Mouse (Mus musculus): ENCODE data around the gene Park7.
"Not testable (repeated sequence)": the region's sequence is repeated elsewhere in the genome, so short reads cannot be mapped to it uniquely, and the experiment has no call there.

Park7 gene

DNA sequence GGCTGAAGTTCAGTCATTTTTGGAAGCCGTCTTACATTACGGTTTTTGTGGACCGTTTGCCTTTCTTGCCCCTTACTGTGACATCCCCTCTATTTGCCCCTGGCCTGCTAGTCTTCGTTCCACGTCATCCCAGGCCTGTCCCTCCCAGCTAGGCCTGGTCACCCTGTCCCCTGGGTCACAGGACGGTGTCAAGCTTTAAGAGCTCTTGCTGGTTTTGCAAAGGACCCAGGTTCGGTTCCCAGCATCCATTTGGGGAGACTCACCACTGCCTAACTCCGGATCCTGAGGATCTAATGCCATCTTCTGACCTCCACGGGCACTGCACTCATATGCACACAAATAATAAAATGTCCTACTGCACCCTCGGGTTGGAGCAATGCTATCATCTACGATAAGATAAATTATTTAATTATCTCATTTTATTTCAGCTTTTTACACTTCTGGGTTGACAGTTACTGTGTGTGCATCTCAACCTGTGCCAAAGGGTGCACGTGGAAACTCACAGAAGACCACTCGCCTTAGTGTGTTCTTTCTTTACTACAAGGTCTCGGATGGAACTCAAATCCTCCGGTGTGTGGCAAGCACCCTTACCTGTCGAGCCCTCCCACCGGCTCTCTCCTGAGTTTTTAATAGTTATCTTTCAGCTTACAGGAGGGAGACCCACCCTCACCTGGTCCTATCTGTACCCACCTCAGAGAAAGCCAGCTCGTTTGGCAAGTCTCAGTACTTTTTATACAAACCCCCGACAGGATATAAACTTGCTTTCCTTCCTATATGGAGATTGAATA, 3.9 kb downstream of the Park7 start:
- no peak for DNase-seq

DNA sequence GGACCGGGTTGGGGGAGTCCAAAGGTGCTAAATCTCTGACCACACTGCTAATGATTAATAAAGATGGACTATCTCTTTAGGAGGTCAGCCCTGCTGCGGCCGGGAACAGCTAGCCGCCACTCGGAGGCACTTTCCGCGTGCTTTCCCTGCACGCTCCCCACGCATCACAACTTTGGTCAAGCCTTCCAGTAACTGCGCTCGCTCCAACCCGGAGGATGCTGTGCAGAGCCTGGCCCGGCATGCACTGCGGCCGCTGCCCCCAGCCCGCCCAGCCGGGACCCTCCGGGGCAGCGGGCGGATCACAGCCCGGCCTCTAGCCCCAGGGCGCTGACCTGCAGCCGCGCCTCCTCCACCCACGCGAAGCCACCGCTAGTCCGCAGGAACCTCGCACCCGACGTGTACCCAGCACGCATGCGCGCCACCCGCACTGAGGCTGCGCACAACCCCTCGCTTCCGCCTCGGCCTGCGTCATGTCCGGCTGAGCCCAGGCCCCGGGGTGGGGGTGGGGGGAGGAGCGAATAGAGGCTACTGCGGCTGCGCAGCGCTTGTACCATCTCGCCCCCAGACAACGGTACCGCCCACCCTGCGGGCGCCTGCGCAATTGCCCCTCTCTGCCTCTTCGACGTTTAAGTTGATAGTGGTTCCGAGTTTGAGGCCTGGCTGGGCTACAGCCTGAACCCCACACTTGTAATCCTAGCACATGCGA, 4.6 kb downstream of the Park7 start:
- DNase-seq = peak; percentile 99

DNA sequence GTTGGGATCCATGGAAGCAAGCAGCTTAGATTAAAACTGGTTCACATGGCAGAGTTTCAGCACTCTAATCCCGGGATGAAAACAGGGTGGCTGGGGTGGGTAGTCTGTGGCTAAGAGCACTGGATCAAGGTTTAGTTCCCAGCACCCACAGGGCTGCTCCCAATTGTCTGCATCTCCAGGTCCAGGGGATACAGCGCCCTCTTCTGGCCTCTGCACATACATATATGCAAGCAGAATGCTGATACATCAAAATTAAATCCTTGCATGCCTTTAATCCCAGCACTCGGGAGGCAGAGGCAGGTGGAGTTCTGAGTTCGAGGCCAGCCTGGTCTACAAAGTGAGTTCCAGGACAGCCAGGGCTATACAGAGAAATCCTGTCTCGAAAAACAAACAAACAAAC, 5.7 kb downstream of the Park7 start:
- DNase-seq = not testable (repeated sequence)

DNA sequence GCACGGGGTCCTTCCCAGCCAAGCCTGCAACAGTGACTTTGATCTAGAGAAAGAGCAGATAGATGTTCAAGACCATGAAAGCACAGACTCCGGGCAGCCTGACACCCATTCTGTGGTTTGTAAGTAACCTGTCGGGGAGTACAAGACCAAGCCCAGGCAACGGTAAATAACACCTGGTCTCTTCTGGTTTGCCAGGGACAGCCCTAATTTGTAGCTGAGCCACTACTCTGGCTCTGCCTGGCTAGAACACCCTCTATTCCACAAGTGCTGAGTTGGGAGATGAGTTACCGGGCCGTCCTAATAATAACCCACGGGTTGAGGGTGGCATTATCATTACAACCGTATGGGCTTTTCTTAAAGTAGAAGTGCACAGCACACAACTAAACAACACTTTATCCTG, 7.1 kb downstream of the Park7 start:
- no peak for DNase-seq

DNA sequence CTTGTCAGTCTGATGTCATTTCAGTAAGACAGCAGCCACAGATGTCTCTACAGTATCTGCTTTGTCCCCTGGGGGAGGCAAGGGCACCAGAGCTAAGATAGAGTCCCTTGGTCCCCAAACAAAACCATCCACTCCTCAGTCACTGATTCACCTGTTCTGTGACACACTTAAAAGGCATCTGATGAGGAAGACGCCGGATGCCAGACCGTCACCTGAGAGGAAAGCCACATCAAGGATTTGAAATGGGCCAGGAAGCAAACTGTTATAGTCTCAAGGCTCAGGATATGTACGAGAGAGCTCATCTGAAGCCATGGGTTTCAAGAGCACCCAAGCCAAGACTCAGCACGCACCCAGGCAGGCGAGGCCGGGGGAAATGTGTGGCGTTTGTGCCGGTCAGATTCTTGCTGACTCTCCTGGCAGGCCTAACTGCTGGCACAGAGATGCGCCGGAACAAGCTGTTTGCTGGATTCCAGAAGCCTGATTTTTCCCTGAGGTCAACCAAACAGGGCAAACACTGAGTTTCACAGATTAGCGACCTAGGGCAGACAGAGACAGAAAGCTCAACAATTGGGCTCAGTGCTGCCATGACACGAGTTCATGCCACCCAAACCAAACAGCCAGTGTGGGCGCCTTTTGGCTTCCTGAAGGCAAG, 11.0 kb downstream of the Park7 start:
- DNase-seq = no peak

DNA sequence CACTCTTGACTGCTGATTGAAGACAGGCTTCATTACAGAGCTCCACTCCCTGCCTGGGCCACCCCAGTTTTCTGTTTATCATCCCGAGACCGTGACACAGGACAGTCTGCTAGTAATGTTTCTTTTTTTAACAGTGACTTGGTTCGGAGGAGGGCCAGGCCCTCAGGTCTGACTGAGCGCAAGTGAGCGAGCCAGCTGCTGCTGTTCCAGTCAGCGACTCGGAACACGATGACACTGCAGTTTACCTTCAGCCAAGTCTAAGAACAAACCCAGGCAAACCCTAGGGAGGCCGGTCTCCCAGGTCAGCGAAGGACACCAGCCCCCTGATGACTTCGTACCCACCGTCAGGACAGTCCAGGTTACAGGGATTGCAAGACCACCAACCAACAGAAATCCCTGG, 12.2 kb downstream of the Park7 start:
- no peak for DNase-seq

DNA sequence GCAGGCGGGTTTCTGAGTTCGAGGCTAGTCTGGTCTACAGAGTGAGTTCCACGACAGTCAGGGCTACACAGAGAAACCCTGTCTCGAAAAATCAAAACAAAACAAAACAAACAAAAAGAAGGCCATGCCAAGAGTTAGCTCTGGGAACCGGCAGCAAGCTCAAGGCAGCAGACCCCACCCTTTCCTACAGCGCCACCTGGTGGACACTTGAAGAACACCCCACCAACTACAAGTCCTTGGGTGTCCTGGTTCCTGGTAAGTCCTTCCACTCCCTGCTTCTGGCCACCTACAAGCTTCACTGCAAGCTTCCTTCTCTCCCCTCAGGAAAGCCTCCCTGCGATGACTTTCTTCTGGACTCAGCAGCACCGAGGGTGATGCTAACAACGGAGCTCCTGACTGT, 12.6 kb downstream of the Park7 start:
- DNase-seq = peak; percentile 73 to 84

DNA sequence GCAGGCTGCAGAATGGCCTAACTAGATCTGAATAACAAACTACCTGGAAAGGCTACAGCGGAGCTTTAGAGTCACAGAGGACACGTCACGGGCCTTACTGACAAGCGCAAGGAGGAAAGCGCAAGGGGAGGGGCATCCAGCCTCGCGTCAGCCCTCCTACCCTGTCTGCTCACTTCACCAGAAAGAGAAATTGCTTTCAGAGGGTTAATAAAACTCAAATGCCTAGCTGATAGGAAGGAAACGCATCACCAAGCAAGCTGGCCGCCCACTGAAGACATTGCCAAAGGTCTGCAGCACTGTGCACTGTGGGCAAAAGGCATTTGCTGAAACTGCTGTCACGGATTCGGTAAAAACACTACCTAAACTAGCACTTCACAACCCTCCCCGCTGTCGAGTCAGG, 13.8 kb downstream of the Park7 start:
- no peak for DNase-seq

DNA sequence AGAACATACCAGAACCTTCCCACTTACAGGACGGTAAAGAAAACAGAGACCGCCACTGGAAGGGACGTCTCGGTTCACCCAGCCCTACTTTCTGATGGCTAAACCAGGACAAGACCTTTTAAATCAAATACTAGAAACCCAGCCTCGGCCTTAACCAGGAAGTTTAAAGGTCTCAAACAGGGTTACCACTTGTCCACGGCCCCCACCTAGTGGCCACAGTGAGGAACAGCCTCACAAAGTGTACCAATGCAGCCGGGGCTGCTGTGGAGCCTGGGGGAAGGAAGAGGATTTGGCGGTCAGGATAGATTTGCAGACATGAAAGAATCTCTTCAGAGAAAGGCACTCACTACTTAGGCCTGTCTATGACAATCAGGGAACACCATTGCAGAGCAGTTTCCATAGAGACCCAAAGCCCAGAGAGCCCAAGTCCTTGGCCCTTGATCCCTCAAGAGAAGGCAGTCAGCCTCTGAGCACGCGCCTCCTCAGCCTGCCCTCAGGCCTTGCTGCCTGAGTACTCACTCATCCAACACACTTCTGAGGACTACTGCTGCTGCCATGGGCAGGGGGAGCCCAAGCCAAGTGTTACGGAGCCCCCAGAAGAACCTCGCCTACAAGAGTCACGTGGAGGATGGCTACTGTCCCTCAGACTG, 15.4 kb downstream of the Park7 start:
- peak; percentile 66 to 82 for DNase-seq

DNA sequence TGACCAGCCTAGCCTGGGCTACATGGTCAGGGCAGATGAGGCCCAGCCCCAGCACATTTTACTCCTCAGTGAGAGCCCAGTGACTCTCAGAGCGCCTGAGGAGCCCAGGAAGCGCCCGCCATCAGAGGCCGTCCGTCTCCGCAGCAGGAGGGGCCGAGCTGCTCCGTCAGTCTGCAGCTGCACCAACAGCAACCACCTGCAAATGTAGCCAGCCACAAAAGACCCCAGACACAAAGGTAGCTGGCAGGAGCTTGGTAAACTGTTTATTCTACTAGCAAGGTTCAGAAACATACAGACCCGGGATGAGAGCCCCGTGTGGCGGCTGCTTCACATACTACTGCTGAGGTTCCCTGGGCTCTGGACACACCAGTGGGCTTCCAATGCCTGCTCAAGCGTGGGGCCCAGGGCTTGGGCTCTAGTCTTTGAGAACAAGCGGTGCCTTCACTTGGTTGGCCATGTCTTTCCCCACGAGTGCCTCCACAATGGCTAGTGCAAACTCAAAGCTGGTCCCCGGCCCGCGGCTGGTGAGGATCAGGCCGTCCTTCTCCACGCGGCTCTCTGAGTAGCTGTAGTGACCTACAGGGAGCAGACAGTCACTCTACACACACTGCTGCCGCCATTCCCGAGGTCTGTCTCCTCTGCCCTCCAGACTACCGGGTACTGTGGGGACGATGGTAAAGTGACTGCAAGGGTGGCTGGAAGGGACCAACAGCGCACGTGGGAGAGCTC, 17.2 kb downstream of the Park7 start:
- no peak for DNase-seq

DNA sequence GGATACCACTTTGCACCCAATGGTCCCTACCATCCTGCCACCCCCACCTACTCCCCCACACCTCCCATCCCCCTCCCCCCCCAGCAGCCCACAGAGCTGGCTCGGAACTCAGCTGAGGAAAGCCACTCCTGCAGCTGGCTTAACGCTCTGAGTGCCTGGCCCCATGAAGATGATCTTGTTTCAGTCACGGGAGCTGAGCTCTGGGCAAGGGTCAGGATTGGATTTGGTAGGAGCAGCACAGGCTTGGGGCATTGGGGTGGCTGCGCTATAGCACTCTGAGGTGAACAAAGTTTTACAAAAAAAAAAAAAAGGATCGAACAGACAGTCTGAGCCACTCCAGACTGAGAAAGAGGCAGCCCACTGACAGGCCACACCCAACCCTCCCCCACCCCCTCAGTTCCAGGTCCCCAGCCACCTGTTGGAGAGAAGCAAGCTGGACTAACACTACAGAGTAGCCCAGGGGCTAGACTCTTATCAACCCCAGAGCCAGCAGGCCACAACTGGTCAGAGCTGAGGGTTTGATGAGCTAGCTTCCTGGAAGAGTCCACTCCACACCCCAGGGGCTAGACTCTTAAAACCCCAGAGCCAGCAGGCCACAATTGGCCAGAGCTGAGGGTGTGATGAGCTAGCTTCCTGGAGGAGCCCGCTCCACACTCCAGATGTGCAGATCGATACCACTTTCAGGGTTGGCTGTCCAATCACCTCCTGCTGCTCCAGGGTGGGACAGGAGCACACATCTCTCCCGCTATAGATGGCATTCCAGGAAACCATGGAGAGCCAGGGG, 19.3 kb downstream of the Park7 start:
- no peak for DNase-seq

DNA sequence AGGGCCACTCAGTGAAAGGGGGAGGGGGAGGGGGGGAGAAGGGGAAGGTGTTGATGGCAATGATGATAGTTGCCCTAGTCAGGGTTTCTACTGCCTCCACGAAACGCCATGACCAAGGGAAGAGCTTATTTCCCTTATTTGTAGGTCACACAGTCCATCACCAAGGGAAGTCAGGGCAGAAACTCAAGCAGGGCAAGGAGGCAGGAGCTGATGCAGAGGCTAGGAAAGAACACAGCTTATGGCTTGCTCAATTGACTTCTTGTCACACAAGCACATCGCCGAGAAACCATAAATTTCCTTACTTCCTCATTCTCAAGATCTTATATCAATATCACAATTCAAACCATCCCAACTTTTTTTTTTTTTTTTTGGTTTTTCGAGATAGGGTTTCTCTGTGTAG, 22.9 kb downstream of the Park7 start:
- DNase-seq = no peak

DNA sequence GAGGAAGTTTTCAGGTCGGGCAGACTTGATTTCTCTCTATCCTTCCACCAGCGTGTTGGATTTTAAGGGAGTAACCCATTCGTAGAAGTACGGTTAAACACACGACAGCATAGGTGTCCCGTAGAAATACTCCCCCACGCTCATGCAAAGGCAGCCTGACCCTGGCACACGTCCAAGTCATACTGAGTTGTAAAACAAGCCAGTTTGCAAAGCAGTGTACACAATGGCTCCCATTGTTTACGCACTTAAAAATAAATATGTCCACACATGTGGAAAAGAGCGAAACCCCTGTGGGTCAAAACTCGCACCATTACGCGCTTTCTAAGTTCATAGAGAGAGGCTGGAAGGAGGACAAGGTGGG, 24.3 kb downstream of the Park7 start:
- DNase-seq = peak; percentile 39 to 49

DNA sequence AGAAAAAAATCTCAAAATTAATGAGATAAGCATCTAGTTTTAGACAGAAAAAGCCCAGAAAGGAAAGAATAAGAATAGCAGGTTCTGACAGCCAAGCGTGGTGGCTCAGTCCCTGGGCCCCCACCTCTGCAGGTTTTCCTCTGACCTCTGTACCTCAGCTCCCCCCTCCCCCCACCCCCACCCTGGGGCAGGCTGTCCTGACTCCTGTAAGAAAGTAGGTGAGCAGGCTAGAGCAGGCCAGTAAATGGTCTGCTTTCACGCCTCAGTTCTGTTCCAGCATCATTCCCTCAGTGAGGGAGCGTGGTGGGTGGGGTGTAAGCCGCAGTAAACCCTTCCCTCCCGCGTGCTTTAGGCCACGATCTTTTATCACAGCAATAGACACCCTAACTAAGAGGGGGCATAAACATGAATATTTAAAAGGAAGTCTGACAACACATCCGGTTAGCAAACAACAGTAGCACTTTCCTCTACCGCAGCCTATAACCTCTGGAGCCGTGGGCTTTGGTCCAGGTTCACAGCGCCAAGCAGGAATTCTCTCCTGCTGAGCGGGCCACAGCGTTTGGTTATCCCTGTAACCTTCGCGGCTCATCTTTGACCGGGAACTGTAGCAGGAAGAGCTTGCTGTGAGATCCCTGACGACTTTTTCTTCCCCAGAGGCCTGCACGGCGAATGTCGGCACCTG, 24.8 kb downstream of the Park7 start:
- no peak for DNase-seq

DNA sequence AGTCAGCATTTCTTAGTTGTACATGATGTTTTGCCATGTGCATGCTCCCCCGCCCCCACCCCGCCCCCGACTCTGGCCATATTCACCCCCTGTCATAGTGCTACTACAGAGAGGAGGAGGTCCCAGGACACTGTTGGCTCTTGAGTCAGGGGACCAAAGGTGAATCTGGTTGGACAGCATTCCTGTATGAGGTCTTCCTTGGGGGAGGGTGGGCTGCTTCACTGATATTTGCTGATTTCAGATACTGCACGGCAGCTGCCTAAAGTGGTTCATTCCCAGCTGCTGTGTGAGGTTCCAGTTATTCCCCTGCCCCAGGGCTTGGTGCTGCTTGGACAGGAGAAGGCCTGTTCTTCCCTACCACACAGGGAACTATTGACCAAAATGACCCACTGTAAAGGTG, 25.7 kb downstream of the Park7 start:
- no peak for DNase-seq

DNA sequence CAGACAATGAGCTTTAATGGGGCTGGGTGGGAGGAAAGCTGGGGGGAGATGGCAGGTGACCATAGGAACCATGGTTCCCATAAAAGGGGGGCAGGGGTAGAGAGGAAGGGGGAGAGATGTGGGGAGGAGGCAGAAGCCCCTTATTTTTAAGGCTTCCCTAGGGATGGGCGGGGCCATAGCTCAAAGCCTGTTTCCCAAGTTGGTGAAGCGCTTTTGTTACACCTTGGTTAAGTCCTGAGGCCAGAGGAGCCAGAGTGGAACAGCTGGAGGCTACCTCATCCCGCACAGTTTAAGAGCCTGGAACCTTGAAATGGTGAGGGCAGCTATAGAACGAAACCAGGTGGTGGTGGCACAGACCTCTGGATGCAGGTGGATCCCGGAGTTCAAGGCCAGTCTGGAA, 26.3 kb downstream of the Park7 start:
- no peak for DNase-seq

DNA sequence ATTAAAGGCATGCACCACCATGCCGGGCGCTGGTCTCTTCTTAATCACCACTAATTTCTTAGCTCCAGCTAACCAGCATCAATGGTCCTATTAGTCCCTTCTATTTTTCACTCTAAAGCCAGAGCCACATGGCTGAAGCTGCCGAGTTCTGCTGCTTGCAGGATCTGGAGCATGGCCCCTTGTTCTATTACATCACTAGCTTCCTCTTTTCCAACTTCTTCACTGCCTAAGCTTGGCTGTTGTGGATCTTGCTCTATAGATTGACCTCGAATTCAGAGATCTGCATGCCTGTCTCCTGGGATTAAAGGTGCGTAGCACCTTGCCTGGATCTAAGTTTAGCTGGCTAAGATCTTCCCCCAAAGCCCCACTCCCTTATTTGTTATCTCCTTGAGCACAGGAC, 31.6 kb downstream of the Park7 start:
- no peak for DNase-seq

DNA sequence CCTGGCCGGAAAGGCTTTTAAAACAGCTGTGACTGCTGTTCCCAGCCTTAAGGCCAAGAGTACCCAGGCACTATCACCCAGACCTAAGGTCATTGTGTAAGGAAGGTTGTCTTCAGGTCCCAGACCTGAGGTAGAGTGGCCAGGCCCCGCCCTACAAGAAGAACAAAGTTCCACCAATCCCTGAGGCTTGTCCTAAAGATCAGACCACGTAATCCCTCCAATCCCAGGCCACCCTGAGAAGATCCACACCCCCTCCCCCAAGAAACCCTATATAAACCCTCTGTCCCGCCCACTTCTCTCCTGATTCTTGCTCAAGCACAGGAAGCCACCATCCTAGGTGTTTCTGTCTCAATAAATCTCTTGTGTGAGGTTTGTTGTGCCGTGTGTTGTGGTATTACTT, 33.9 kb downstream of the Park7 start:
- DNase-seq = no peak

DNA sequence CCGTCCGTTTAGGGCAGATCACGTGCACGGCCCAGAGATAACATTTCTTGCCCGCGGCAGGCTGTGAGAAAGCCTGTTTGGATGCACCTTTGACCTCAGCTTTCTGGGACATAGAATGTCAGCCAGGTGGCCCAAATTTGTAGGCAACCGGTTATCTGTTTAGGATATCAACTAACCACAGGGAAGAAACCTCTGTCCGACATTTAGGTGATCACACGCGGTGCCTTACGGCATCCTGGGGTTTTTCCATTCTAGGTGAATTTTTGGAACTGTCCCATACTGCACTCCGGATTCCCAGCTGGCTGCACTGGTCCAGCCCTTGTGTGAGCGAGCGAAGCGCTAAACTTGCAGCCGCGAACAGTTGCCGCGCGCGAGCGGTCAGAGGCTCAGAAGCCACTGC, 34.6 kb downstream of the Park7 start:
- DNase-seq = no peak

DNA sequence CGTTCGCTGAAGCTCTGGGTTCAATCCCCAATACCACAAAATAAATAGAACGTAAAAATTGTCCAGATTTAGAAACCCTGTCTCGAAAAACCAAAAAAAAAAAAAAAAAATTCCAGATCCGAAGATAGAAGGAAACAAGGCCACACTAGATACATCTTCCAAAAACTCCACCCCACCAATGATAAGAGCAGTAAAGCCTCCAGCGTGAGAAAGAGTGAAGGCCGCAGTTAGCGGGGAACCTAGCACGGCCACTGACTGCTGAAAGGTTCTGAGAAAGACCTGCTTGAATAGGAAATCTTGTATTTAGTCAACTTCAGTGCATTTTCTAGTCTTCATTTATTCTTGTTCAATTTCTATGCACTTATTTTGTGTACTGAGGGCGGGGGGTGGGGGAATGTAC, 38.8 kb downstream of the Park7 start:
- DNase-seq = no peak

DNA sequence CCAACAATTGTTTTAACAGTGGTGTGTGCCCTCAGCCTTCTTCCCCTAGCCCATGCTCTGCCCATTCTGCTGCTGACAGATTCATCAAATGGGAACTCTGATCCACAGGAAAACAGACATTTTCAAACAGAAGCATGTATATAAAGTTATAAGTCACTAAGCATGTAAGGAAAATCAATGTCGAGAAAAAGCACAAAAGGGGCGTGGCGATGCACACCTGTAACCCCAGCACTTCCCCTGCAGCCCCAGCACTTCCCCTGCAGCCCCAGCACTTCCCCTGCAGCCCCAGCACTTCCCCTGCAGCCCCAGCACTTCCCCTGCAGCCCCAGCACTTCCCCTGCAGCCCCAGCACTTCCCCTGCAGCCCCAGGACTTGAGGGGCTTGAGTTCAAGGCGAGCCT, 39.8 kb downstream of the Park7 start:
- not testable (repeated sequence) for DNase-seq

DNA sequence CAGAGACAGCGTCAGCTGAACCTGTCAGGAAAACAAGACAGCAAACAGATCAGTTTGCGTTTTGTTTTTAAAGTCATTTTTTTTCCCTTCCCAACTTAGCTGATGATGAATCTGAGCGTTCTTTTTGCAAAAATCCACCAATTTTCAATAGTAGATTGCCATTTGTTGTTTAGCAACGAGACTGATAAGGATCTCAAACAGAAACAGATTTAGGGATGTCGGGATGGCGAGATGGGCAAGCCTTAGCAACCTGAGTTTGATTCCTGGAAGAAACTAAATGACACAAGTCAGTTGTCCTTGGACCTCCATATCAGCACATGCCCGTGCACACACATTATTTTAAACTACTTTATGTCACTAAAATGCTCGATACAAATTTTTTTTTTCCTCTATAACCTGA, 41.6 kb downstream of the Park7 start:
- DNase-seq = no peak

Data from lung, postnatal 4 days (tissue).